Mouse (Mus musculus): ENCODE data around the gene Unc79.

GRCm38 (mm10) chr12:103209581-103209980 lies 260.9 kb downstream of the Unc79 start:
- TF ChIP-seq CTCF (IDR thresholded peaks at IDR 0.05; ENCODE audit: low read depth) (no peak), EP300 (optimal IDR thresholded peaks at IDR 0.05) (no peak)
